Mouse (Mus musculus): ENCODE data around the gene Klk6.

Gene Klk6

GRCm38 (mm10) chr7:43821581-43821980 is 2.7 kb upstream of the Klk6 start:
- DNase-seq (ENCODE audit: low spot score in 2 of 2): no peak

DNA sequence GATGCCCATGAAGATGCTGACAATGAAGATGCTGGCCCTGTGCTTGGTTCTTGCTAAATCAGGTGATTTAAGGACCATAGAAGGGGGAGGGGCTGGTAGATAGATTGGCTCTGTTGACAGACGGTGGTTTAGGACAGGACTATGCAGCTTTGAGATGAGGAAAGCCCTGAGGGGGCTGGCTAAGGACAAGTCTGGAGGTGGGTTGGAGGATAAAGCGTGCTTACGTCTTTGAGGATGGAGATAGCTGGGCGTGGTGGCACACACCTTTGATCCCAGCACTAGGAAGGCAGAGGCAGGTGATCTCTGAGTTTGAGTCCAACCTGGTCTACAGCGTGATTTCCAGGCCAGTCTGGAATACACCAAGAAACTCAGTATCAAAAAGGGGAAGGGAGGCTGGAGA is 1.8 kb downstream of the Klk6 start:
- no peak for DNase-seq (ENCODE audit: low spot score in 2 of 2)

DNA sequence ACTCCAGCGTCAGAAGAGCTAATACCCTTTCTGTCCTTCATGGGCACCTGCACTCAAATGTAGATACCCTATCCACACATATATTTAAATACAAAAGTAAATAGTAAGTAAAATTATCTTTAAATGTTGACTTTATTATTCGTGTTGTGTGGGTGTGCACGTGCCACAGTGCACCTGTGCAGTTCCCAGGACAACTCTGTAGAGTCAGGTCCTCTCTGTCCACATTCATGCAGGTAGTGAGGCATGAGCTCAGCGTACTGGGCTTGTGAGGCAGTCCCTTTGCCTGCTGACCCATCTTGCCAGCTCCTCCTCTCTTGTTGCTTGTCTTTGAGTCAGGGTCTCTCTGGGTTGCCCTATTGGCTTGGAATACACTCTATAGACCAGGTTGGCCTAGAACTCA is 3.4 kb downstream of the Klk6 start:
- DNase-seq (ENCODE audit: low spot score in 2 of 2): no peak

DNA sequence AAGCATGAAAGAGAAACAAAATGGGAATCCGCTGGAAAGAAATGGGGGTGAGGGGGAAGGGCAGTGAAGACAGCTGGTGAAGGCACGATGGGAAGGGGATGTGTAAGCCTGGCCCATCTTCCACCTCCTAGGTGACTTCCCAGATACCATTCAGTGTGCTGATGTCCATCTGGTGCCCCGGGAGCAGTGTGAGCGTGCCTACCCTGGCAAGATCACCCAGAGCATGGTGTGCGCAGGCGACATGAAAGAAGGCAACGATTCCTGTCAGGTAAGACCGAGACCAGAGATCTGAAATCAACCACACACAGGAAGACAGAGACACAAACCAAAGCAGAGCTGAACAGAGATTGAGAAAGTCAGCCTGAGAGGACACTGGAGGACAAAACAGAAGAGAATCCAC is 4.7 kb downstream of the Klk6 start:
- DNase-seq (ENCODE audit: low spot score in 2 of 2): no peak

DNA sequence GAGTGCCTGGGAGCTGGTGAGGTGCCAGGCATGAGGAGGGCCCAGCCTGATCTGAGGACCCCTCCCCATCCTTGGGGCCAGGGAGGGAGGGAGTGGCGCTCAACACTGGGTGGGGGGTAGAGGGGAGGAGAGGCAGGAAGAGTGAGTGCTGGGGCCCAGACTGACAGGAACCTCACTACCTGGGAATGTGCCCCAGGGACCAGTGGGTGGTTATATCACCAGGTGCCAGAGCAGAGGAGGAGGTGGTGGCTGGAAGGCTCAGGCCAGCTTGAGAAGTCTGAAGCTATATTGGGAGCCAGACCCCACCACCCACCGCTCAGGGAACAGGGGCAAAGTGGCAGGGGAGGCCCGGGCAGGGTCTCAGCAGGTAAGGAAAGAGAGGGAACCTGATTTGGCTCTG is 17.4 kb downstream of the Klk6 start, which contains the start of gene Klk5:
Klk5 (plus strand) TSS at position 271 of the 400 bp plus-strand sequence.
- DNase-seq (ENCODE audit: low spot score in 2 of 2): no peak

DNA sequence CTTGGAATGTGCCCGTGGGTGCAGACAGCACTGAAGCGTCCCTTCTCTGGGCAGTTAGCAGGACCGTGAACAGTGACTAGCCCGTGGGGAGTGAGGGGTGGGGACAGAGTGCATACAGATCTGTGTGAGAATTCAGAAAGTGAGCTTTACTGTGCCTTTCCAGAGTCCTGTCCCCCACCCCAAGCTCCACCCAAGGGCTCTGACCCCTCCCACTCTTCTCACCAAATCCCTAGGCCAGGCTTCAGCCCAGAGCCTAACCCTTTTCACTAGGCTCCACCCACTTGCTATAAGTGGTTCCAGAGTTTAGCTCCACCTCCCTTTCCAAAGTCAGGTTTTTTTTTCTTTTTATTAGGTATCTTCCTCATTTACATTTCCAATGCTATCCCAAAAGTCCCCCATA is 19.5 kb downstream of the Klk6 start:
- no peak for DNase-seq (ENCODE audit: low spot score in 2 of 2)

DNA sequence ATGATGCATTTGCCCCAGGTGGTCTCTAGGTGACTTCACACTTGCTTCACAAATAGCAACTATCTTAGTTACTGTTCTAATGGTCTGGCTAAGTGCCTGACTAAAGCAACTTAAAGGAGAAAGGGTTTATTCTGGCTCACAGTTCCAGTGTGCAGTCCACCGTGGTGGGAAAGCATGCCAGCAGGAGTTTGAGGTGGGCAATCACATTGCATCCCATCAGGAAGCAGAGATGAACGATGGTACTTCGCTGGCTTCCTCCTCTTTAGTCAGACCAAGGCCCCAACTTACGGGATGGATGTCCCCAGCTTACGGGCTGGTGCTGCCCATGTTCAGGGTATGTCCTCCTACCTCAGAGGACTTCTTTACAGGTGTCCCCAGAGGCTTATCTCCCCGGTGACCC is 27.3 kb downstream of the Klk6 start:
- no peak for DNase-seq (ENCODE audit: low spot score in 2 of 2)

GRCm38 (mm10) chr7:43854642-43855380 is 30.5 kb downstream of the Klk6 start:
- DNase-seq (ENCODE audit: low spot score in 2 of 2): no peak

- DNase-seq (ENCODE audit: low spot score in 2 of 2): no peak
These were observed 31.4 kb downstream of the Klk6 start for GRCm38 (mm10) chr7:43855709-43856108.

GRCm38 (mm10) chr7:43856307-43856706 is 32.0 kb downstream of the Klk6 start:
- no peak for DNase-seq (ENCODE audit: low spot score in 2 of 2)

DNA sequence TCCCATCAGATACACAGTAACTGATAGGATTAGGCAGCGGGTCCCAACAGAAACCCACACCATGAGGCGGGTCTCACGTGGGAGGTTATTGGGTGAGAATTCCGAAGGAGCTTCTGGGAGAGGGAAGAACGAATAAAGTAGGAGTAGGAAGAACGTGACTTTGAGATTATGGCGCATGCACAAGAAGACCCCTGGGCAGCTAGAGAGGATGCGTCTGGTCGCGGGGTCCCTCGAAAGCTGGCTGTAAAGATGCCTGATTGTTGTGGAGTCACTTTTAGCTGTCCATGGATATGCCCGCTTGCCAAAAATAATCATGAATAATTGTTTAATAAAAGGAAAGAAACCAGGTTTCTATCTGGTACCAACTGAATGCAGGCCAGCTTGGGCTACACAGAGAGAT is 33.2 kb downstream of the Klk6 start:
- no peak for DNase-seq (ENCODE audit: low spot score in 2 of 2)

GRCm38 (mm10) chr7:43860411-43860810 is 36.1 kb downstream of the Klk6 start:
- no peak for DNase-seq (ENCODE audit: low spot score in 2 of 2)

GRCm38 (mm10) chr7:43873237-43873636 is 48.9 kb downstream of the Klk6 start:
- peak in 1 of 2 experiments; percentile 28 for DNase-seq (ENCODE audit: low spot score in 2 of 2)

DNA sequence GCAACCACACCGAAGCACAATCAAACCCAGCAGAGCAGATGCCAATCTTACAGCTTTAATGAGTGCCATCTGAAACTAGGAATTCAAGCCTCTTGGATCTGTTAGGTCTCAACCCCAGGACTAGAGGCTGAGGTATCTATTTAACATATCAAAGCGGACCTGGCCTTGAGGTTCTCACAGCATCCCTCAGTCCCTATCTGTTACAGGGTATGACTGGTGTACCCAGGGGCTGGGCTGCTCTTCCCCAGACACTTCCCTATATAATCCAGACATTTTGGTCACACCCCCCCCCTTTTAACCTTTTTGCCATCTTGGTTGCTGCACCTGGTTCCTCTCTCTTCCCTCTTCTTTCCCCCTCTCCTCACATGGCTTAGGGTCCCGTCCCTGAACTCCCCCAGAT is 49.4 kb downstream of the Klk6 start:
- no peak for DNase-seq (ENCODE audit: low spot score in 2 of 2)

GRCm38 (mm10) chr7:43874868-43875375 is 50.6 kb downstream of the Klk6 start:
- no peak for DNase-seq (ENCODE audit: low spot score in 2 of 2)

DNA sequence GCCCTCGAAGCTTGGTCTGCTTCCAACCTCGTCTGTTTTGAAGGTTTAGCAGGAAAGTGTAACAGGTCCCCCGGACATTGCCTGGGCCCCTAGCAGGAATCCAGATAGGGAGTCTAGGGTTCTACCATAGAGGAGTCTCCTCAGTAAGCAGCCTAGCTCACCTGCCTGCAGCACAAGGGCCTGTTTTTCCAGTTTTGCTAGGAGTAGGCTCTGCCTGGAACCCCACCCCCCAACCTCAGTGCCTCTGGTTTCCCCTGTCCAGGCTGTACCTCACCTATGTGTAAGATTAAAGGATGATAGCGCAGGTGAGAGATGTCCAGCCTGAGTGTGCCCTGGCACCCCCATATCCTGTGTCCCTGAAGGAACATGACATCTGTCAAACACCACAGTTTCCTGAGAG is 52.1 kb downstream of the Klk6 start:
- no peak for DNase-seq (ENCODE audit: low spot score in 2 of 2)

DNA sequence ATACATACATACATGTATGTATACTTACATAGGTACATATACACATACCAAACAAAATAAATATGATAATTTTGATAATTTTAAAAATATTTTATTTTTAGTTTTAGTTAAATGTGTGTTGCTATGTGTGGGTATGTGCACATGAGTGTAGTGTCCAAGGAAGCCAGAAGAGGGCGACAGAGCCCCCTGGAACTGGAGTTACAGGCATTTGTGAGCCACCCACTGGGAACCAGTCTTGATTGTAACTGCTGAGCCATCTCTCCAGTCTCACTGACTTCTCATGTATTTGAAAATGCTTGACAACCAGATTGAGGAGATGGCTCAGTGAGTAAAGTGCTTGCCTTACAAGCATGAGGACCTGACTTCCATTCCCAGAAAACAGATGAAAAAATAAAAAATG is 54.0 kb downstream of the Klk6 start:
- no peak for DNase-seq (ENCODE audit: low spot score in 2 of 2)

GRCm38 (mm10) chr7:43880912-43881311 is 56.6 kb downstream of the Klk6 start, which contains the start of gene Klk4:
TSS of gene Klk4 (plus strand) at chr7:43881160.
- no peak for DNase-seq (ENCODE audit: low spot score in 2 of 2)
